Mouse (Mus musculus): ENCODE measurements around the gene Pcyt1a. TPM values are rescaled to one million over a fixed set of nuclear protein-coding genes. Genes with fewer than 3 reads are reported as not detected.
A peak's percentile ranks its signal among the peaks of the same experiment; 100 is the strongest.
"Not testable (repeated sequence)": the region's sequence is repeated elsewhere in the genome, so short reads cannot be mapped to it uniquely, and the experiment has no call there.

Pcyt1a gene
- polyA plus RNA-seq, 1 experiment from 2014 or later = 46.9 TPM

DNA sequence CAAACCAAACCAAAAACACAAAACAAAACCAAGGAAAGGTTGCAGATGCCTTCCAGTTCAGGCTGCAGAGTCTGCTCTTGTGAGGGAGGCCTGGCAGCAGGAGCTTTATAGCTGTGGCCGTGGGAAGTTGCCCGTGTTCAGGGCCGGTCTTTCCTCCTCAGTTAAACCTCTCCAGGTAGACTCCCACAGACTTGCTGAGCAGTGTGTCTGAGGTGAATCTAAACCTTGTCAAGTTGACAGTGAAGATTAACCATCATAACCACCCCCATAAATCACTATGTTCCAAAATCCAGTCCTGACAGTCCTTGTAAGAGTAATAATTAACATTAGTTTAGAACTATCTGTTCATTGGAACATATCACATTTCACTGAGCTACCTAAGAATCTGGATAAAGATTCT is 3.2 kb upstream of the Pcyt1a start:
- ATAC-seq = no peak
- WGBS = 91% methylated on average over 3 of the region's 3 CpGs
- Histone ChIP-seq H3K4me3 (ENCODE audit: low read length) (no peak overlapping the region), H3K4me1 (ENCODE audit: control insufficient read depth, insufficient read depth, low read depth, low read length) (peaks cover 16% of the 10 kb centered on the region), H3K27ac (ENCODE audit: low read depth, low read length) (no peak overlapping the region), H3K36me3 (ENCODE audit: control insufficient read depth, insufficient read depth, low read length) (no peaks in the 10 kb centered on the region), H3K9me3 (ENCODE audit: control insufficient read depth, low read length) (no peaks in the 10 kb centered on the region), H3K9ac (ENCODE audit: low read depth, low read length) (no peak overlapping the region), H3K27me3 (replicated peaks; ENCODE audit: control insufficient read depth, insufficient read depth, low read length) (no peaks in the 10 kb centered on the region), H3K4me2 (ENCODE audit: low read length) (no peak overlapping the region)

DNA sequence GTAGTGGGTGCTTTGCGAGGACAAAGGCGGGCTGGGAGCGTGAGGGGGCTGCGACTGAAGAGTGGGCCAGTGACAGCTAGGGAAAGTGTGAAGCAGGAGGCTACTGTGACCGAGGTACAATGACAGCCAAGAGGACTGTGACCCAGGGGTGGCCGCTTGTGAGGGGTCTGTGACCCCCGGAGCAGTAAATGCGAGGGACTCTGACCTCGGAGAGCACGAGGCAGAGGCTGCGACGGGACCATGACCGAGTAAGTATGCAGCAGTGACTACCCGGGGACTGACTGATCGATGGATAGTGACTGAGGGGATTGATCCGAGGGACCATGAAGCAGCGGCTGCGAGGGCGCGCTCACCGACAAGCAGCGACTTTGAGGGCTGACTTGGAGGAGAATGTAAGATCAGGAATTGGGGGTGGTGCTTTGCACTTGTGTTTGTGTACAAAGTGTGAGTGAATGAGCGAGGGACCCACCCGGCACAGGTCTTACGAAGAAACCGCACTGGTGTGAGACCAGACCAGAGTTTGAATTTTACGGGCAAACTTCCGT is 398 bp downstream of the Pcyt1a start:
- no peaks in the 10 kb centered on the region for H3K27me3 ChIP-seq (replicated peaks; ENCODE audit: control insufficient read depth, insufficient read depth, low read length)
- no peaks in the 10 kb centered on the region for H3K9me3 ChIP-seq (ENCODE audit: control insufficient read depth, low read length)
- H3K4me3 ChIP-seq (ENCODE audit: low read length) = peak overlapping the region; percentile 68
- no peak; the same call in 1 of the 2 replicates for ATAC-seq
- WGBS = under 1% methylated on average over 28 of the region's 28 CpGs
- H3K9ac ChIP-seq (ENCODE audit: low read depth, low read length) = peak overlapping the region; percentile 83
- H3K36me3 ChIP-seq (ENCODE audit: control insufficient read depth, insufficient read depth, low read length) = no peaks in the 10 kb centered on the region
- H3K4me1 ChIP-seq (ENCODE audit: control insufficient read depth, insufficient read depth, low read depth, low read length) = peaks cover 16% of the 10 kb centered on the region
- peak overlapping the region; percentile 92 for H3K27ac ChIP-seq (ENCODE audit: low read depth, low read length)
- H3K4me2 ChIP-seq (ENCODE audit: low read length) = peak overlapping the region; percentile 80

DNA sequence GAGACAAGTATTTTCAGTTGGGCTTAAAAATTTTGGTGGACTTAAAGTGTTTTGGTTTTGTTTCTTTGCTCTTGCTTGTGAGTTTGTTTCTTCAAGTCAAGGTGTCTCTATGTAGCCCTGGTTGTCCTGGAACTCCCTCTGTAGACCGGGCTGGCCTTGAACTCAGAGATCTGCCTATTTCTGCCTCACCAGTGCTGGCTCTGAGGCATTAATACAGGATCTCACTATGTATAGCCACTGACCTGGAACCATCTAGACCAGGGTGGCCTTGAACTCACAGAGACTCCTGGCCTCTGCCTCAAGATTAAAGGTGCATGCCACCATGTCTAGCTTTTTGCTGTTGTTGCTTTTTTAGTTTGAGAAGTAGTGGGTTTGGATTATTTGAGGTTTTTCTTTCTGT is 1.2 kb downstream of the Pcyt1a start:
- peak overlapping the region; percentile 7; the same call in 1 of the 2 replicates for H3K4me3 ChIP-seq (ENCODE audit: low read length)
- H3K9me3 ChIP-seq (ENCODE audit: control insufficient read depth, low read length) = no peaks in the 10 kb centered on the region
- no peak for ATAC-seq
- peak overlapping the region; percentile 80 for H3K4me2 ChIP-seq (ENCODE audit: low read length)
- H3K36me3 ChIP-seq (ENCODE audit: control insufficient read depth, insufficient read depth, low read length) = no peaks in the 10 kb centered on the region
- H3K27ac ChIP-seq (ENCODE audit: low read depth, low read length) = no peak overlapping the region
- no peaks in the 10 kb centered on the region for H3K27me3 ChIP-seq (replicated peaks; ENCODE audit: control insufficient read depth, insufficient read depth, low read length)
- H3K9ac ChIP-seq (ENCODE audit: low read depth, low read length) = no peak overlapping the region; the same call in 1 of the 2 replicates
- H3K4me1 ChIP-seq (ENCODE audit: control insufficient read depth, insufficient read depth, low read depth, low read length) = peaks cover 16% of the 10 kb centered on the region
- 90% methylated on average over 1 of the region's 1 CpGs for WGBS

GRCm38 (mm10) chr16:32433138-32433537 is 2.4 kb downstream of the Pcyt1a start:
- WGBS = 93% methylated on average over 2 of the region's 2 CpGs
- Histone ChIP-seq H3K4me2 (ENCODE audit: low read length) (no peak overlapping the region), H3K9ac (ENCODE audit: low read depth, low read length) (no peak overlapping the region), H3K4me1 (ENCODE audit: control insufficient read depth, insufficient read depth, low read depth, low read length) (peaks cover 16% of the 10 kb centered on the region), H3K4me3 (ENCODE audit: low read length) (no peak overlapping the region), H3K27ac (ENCODE audit: low read depth, low read length) (no peak overlapping the region), H3K27me3 (replicated peaks; ENCODE audit: control insufficient read depth, insufficient read depth, low read length) (no peaks in the 10 kb centered on the region), H3K9me3 (ENCODE audit: control insufficient read depth, low read length) (no peaks in the 10 kb centered on the region), H3K36me3 (ENCODE audit: control insufficient read depth, insufficient read depth, low read length) (no peaks in the 10 kb centered on the region)
- ATAC-seq = no peak

- Histone ChIP-seq H3K27ac (ENCODE audit: low read depth, low read length) (no peak overlapping the region), H3K27me3 (replicated peaks; ENCODE audit: control insufficient read depth, insufficient read depth, low read length) (no peaks in the 10 kb centered on the region), H3K36me3 (ENCODE audit: control insufficient read depth, insufficient read depth, low read length) (no peaks in the 10 kb centered on the region), H3K4me1 (ENCODE audit: control insufficient read depth, insufficient read depth, low read depth, low read length) (peaks cover 16% of the 10 kb centered on the region), H3K4me2 (ENCODE audit: low read length) (no peak overlapping the region), H3K4me3 (ENCODE audit: low read length) (no peak overlapping the region), H3K9me3 (ENCODE audit: control insufficient read depth, low read length) (no peaks in the 10 kb centered on the region), H3K9ac (ENCODE audit: low read depth, low read length) (no peak overlapping the region)
- WGBS = 69% methylated on average over 6 of the region's 6 CpGs
- ATAC-seq = no peak
Measured at GRCm38 (mm10) chr16:32434066-32434465, 3.3 kb downstream of the Pcyt1a start.

DNA sequence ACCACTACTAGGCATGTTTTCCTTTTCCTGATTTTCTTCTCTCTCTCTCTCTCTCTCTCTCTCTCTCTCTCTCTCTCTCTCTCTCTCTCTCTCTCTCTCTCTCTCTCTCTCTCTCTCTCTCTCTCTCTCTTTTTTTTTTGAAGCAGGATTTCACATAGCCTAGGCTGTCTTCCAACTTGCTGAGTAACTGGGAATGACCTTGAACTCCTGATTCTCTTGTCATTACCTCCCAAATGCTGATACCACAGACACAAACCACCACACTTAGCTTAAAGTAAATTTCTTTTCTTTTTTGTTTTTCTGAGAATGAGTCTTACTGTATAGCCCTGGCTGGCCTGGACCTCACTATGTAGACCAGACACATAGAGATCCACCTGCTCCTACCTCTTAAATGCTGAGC is 4.0 kb downstream of the Pcyt1a start:
- Histone ChIP-seq H3K27ac (ENCODE audit: low read depth, low read length) (no peak overlapping the region), H3K9me3 (ENCODE audit: control insufficient read depth, low read length) (no peaks in the 10 kb centered on the region), H3K36me3 (ENCODE audit: control insufficient read depth, insufficient read depth, low read length) (no peaks in the 10 kb centered on the region), H3K9ac (ENCODE audit: low read depth, low read length) (no peak overlapping the region), H3K4me3 (ENCODE audit: low read length) (no peak overlapping the region), H3K27me3 (replicated peaks; ENCODE audit: control insufficient read depth, insufficient read depth, low read length) (no peaks in the 10 kb centered on the region), H3K4me1 (ENCODE audit: control insufficient read depth, insufficient read depth, low read depth, low read length) (peaks cover 14% of the 10 kb centered on the region), H3K4me2 (ENCODE audit: low read length) (no peak overlapping the region)
- no peak for ATAC-seq

DNA sequence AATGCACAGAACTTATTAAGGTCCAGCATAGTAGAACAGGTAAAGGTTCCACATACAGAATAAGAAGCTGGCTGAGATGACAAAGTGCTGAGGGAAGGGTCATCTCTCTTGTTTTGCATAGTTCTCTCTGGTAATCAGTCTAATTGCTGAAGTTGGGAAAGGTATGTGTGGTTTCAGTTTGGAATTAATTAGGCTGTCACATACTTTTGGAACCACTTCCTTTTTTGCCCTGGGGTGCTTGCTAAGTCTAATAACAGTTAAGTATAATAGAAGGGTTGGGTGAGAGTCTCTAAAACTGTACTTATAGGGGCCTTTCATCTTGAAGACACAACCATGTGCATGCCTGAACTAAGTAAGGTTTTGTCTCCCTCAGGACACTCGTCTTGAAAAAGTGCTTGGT is 5.9 kb downstream of the Pcyt1a start:
- H3K9ac ChIP-seq (ENCODE audit: low read depth, low read length) = no peak overlapping the region

GRCm38 (mm10) chr16:32437266-32437665 is 6.5 kb downstream of the Pcyt1a start:
- H3K4me1 ChIP-seq (ENCODE audit: control insufficient read depth, insufficient read depth, low read depth, low read length) = peaks cover 2% of the 10 kb centered on the region
- 98% methylated on average over 1 of the region's 1 CpGs for WGBS
- H3K4me2 ChIP-seq (ENCODE audit: low read length) = no peak overlapping the region
- H3K36me3 ChIP-seq (ENCODE audit: control insufficient read depth, insufficient read depth, low read length) = no peaks in the 10 kb centered on the region; the same call in 1 of the 2 replicates
- no peak overlapping the region for H3K4me3 ChIP-seq (ENCODE audit: low read length)
- ATAC-seq = no peak
- no peaks in the 10 kb centered on the region for H3K27me3 ChIP-seq (replicated peaks; ENCODE audit: control insufficient read depth, insufficient read depth, low read length)
- no peak overlapping the region for H3K9ac ChIP-seq (ENCODE audit: low read depth, low read length)
- H3K9me3 ChIP-seq (ENCODE audit: control insufficient read depth, low read length) = no peaks in the 10 kb centered on the region
- no peak overlapping the region for H3K27ac ChIP-seq (ENCODE audit: low read depth, low read length)

More for the DNA sequence above, 5.9 kb downstream of the Pcyt1a start:
- WGBS = 83% methylated on average over 1 of the region's 1 CpGs
- no peaks in the 10 kb centered on the region for H3K9me3 ChIP-seq (ENCODE audit: control insufficient read depth, low read length)
- H3K4me1 ChIP-seq (ENCODE audit: control insufficient read depth, insufficient read depth, low read depth, low read length) = peaks cover 8% of the 10 kb centered on the region
- no peak for ATAC-seq
- no peak overlapping the region for H3K4me2 ChIP-seq (ENCODE audit: low read length)
- no peak overlapping the region for H3K27ac ChIP-seq (ENCODE audit: low read depth, low read length)
- H3K36me3 ChIP-seq (ENCODE audit: control insufficient read depth, insufficient read depth, low read length) = no peaks in the 10 kb centered on the region; the same call in 1 of the 2 replicates
- no peaks in the 10 kb centered on the region for H3K27me3 ChIP-seq (replicated peaks; ENCODE audit: control insufficient read depth, insufficient read depth, low read length)
- H3K4me3 ChIP-seq (ENCODE audit: low read length) = no peak overlapping the region

DNA sequence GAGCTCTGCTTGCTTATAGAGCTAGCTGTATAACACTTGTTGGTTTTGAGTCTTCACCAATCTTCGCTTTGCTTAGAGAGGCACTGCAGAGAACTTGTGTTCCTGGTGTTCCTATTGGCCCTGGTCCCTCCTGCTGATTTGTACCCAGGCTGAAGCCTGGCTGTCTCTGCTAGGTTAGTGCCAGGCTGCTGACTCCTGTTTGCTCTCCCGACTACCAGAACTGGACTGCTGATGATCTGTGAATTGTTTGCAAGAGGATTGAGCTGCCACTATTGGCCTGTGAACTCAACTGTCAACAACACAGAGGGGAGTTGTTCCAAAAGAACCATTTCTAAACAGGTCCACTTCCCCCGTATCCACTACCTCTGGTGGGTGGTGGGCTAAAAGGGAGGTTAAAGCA is 10.7 kb downstream of the Pcyt1a start:
- Histone ChIP-seq H3K9ac (ENCODE audit: low read depth, low read length) (no peak overlapping the region), H3K4me1 (ENCODE audit: control insufficient read depth, insufficient read depth, low read depth, low read length) (no peaks in the 10 kb centered on the region), H3K4me2 (ENCODE audit: low read length) (no peak overlapping the region), H3K36me3 (ENCODE audit: control insufficient read depth, insufficient read depth, low read length) (no peaks in the 10 kb centered on the region; the same call in 1 of the 2 replicates), H3K9me3 (ENCODE audit: control insufficient read depth, low read length) (no peaks in the 10 kb centered on the region), H3K4me3 (ENCODE audit: low read length) (no peak overlapping the region), H3K27me3 (replicated peaks; ENCODE audit: control insufficient read depth, insufficient read depth, low read length) (no peaks in the 10 kb centered on the region), H3K27ac (ENCODE audit: low read depth, low read length) (no peak overlapping the region)
- WGBS = 88% methylated on average over 3 of the region's 3 CpGs
- ATAC-seq = no peak

- H3K4me1 ChIP-seq (ENCODE audit: control insufficient read depth, insufficient read depth, low read depth, low read length); H3K27ac ChIP-seq (ENCODE audit: low read depth, low read length); ATAC-seq; H3K9ac ChIP-seq (ENCODE audit: low read depth, low read length); H3K9me3 ChIP-seq (ENCODE audit: control insufficient read depth, low read length); H3K4me3 ChIP-seq (ENCODE audit: low read length); H3K4me2 ChIP-seq (ENCODE audit: low read length); H3K27me3 ChIP-seq (replicated peaks; ENCODE audit: control insufficient read depth, insufficient read depth, low read length); H3K36me3 ChIP-seq (ENCODE audit: control insufficient read depth, insufficient read depth, low read length): not testable (repeated sequence)
- 90% methylated on average over 3 of the region's 3 CpGs for WGBS
Measured at GRCm38 (mm10) chr16:32444615-32445014, 13.9 kb downstream of the Pcyt1a start.

Measured in hindbrain, embryonic 16.5 days (tissue).